48 mouse cellular contexts compared by ENCODE assay signal in genomic region chr2:62462174-62462573, GRCm38 (mm10). TPM values are rescaled to one million over a fixed set of nuclear protein-coding genes. Genes with fewer than 3 reads are reported as not detected.
"Had no signal": no experiment of that assay in that cellular context is flagged by ENCODE, and none has a peak within 500 bp of the region (broad histone marks: within the 10 kb centered on the region; RNA-seq: fewer than 3 reads in every experiment).

No protein-coding gene starts in this region.

- H3K9me3 ChIP-seq: heart, embryonic 12.5 days; heart, embryonic 13.5 days; heart, embryonic 15.5 days; hindbrain, embryonic 10.5 days; hindbrain, embryonic 12.5 days; hindbrain, embryonic 13.5 days; hindbrain, embryonic 15.5 days; intestine, embryonic 15.5 days; kidney, embryonic 15.5 days had no signal

- ATAC-seq: hindbrain, embryonic 16.5 days; hindbrain, postnatal 0 days; inflammation-experienced regulatory T-cells, adult 6 months; intestine, embryonic 15.5 days; intestine, embryonic 16.5 days; intestine, postnatal 0 days had no signal

- H3K9ac ChIP-seq: heart, embryonic 12.5 days; heart, embryonic 13.5 days; heart, embryonic 15.5 days; hindbrain, embryonic 12.5 days; hindbrain, embryonic 13.5 days; hindbrain, embryonic 14.5 days; hindbrain, embryonic 15.5 days; intestine, embryonic 15.5 days; kidney, embryonic 15.5 days had no signal

- H3K4me3 ChIP-seq: heart, embryonic 12.5 days; heart, embryonic 13.5 days; heart, embryonic 15.5 days; hindbrain, embryonic 10.5 days; hindbrain, embryonic 12.5 days; hindbrain, embryonic 13.5 days; hindbrain, embryonic 15.5 days; intestine, embryonic 15.5 days; kidney, embryonic 15.5 days; layer of hippocampus, adult 2 months; left cerebral cortex, adult 2 months had no signal

- DNase-seq: heart, postnatal 10 days; heart, postnatal 14 days; heart, postnatal 36 days; heart, postnatal 4 days; kidney, adult 11 months; kidney, adult 18-20 months; kidney, adult 2 months; kidney, adult 8-10 months; kidney, adult 9 months; kidney, postnatal 10 days; kidney, postnatal 14 days; kidney, postnatal 25 days; kidney, postnatal 36 days; kidney, postnatal 4 days; layer of hippocampus, adult 9-11 months; layer of hippocampus, postnatal 36 days had no signal

- H3K27me3 ChIP-seq: heart, embryonic 12.5 days; intestine, embryonic 15.5 days had no signal

- H3K27ac ChIP-seq: heart, embryonic 13.5 days; heart, embryonic 15.5 days; hindbrain, embryonic 10.5 days; hindbrain, embryonic 12.5 days; hindbrain, embryonic 13.5 days; hindbrain, embryonic 14.5 days; hindbrain, embryonic 15.5 days; hindbrain, postnatal 0 days; intestine, embryonic 15.5 days; kidney, embryonic 15.5 days; kidney, postnatal 0 days; layer of hippocampus, adult 2 months; left cerebral cortex, adult 2 months had no signal

- H3K4me1 ChIP-seq: heart, embryonic 12.5 days; heart, embryonic 13.5 days; heart, embryonic 15.5 days; hindbrain, embryonic 10.5 days; hindbrain, embryonic 12.5 days; hindbrain, embryonic 13.5 days; hindbrain, embryonic 15.5 days; intestine, embryonic 15.5 days had no signal

- H3K4me2 ChIP-seq: heart, embryonic 12.5 days; heart, embryonic 13.5 days; heart, embryonic 15.5 days; hindbrain, embryonic 12.5 days; hindbrain, embryonic 13.5 days; hindbrain, embryonic 14.5 days; hindbrain, embryonic 15.5 days; intestine, embryonic 15.5 days; kidney, embryonic 15.5 days had no signal

- H3K36me3 ChIP-seq: heart, embryonic 12.5 days; heart, embryonic 13.5 days; heart, embryonic 15.5 days; hindbrain, embryonic 10.5 days; hindbrain, embryonic 12.5 days; hindbrain, embryonic 13.5 days; hindbrain, embryonic 15.5 days; intestine, embryonic 15.5 days; kidney, embryonic 15.5 days had no signal

RNA-seq across cellular contexts. Expression of gene Gcg, which starts 21.3 kb away (rescaled TPM):
- total RNA-seq: heart, postnatal 10 days; heart, postnatal 14 days; heart, postnatal 25 days; heart, postnatal 36 days; heart, postnatal 4 days; hematopoietic stem cell, adult 5-6 weeks; layer of hippocampus, adult 18-20 months; layer of hippocampus, adult 2 months; layer of hippocampus, adult 8-10 months; layer of hippocampus, postnatal 10 days; layer of hippocampus, postnatal 25 days; layer of hippocampus, postnatal 36 days; left cerebral cortex, adult 18-20 months; left cerebral cortex, adult 8-10 months had no signal
- polyA plus RNA-seq: heart, embryonic 12.5 days; heart, embryonic 13.5 days; heart, embryonic 14.5 days; heart, embryonic 15.5 days; heart, embryonic 16.5 days; heart, postnatal 0 days; hindbrain, embryonic 10.5 days; hindbrain, embryonic 11.5 days; hindbrain, embryonic 12.5 days; hindbrain, embryonic 14.5 days; kidney, adult 2 months; kidney, embryonic 14.5 days; kidney, embryonic 16.5 days; kidney, postnatal 0 days had no signal
